Mouse (Mus musculus) spleen, adult 2 months (tissue): ENCODE results near the gene Foxf2.

Experiments used
- CTCF ChIP-seq: fragments of 200-500 bp; IDR thresholded peaks from 2 replicates; pipeline ENCODE4 v1.5.1; 2011; ENCODE audit warnings: mild to moderate bottlenecking, inconsistent platforms; ENCODE audit not compliant: insufficient read depth, insufficient read length, insufficient replicate concordance; ENCODE audit errors: extremely low read depth
- POLR2A ChIP-seq: fragments of 200-500 bp; IDR thresholded peaks from 2 replicates; pipeline ENCODE4 v1.6.1; 2011; ENCODE audit warnings: low read depth, low read length, inconsistent platforms

- TF ChIP-seq CTCF (no peak), POLR2A (no peak)
Observed at GRCm38 (mm10) chr13:31629321-31629851, 3.8 kb downstream of the Foxf2 start.
